Mouse (Mus musculus) kidney, adult 9 months (tissue): Measurements from ENCODE around the gene Cdh23.

ENCODE experiments used
- DNase-seq: peaks from one replicate; pipeline ENCODE4 v3.0.0; 2022

Gene Cdh23

GRCm38 (mm10) chr10:60278786-60279185, 417.5 kb downstream of the Cdh23 start:
- no peak for DNase-seq

GRCm38 (mm10) chr10:60278006-60278399, 418.3 kb downstream of the Cdh23 start:
- no peak for DNase-seq

- DNase-seq, result peak; percentile 94
Observed at GRCm38 (mm10) chr10:60277207-60278005, 418.9 kb downstream of the Cdh23 start, which contains the start of gene Psap. Psap (plus strand) TSS chr10:60277627.

- no peak for DNase-seq
Observed at GRCm38 (mm10) chr10:60273382-60273781, 422.9 kb downstream of the Cdh23 start.

GRCm38 (mm10) chr10:60272241-60272640, 424.0 kb downstream of the Cdh23 start:
- no peak for DNase-seq

GRCm38 (mm10) chr10:60271015-60271414, 425.3 kb downstream of the Cdh23 start:
- DNase-seq, result no peak

GRCm38 (mm10) chr10:60269141-60270064, 426.9 kb downstream of the Cdh23 start:
- no peak for DNase-seq

- no peak for DNase-seq
Observed at GRCm38 (mm10) chr10:60268738-60269137, 427.6 kb downstream of the Cdh23 start.

GRCm38 (mm10) chr10:60266842-60267401, 429.4 kb downstream of the Cdh23 start:
- peak; percentile 76 for DNase-seq

- no peak for DNase-seq
Observed at GRCm38 (mm10) chr10:60265252-60265651, 431.0 kb downstream of the Cdh23 start.

GRCm38 (mm10) chr10:60263351-60263750, 432.9 kb downstream of the Cdh23 start:
- no peak for DNase-seq

GRCm38 (mm10) chr10:60262386-60262785, 433.9 kb downstream of the Cdh23 start:
- DNase-seq, result peak; percentile 93

- no peak for DNase-seq
Observed at GRCm38 (mm10) chr10:60261530-60261929, 434.8 kb downstream of the Cdh23 start.

GRCm38 (mm10) chr10:60260557-60261294, 435.6 kb downstream of the Cdh23 start:
- DNase-seq, result no peak

- DNase-seq, result no peak
Observed at GRCm38 (mm10) chr10:60257261-60257825, 438.9 kb downstream of the Cdh23 start.

GRCm38 (mm10) chr10:60256088-60256487, 440.2 kb downstream of the Cdh23 start:
- DNase-seq, result no peak
